Mouse (Mus musculus) heart, postnatal 25 days (tissue): ENCODE measurements at regions not wholly inside any gene's neighbourhood (a gene's known extent, or its start where the extent isn't known, plus 50 kb on each side); places are given as distances from the start of the nearest gene placed in this dataset.
"Not testable (repeated sequence)": the region's sequence is repeated elsewhere in the genome, so short reads cannot be mapped to it uniquely, and the experiment has no call there.

Experiments used
- DNase-seq: peaks from one replicate; pipeline ENCODE4 v3.0.0; 2022; ENCODE audit warnings: low spot score
- intact Hi-C: fragments of 180-260 bp; cut with DNase I; formaldehyde crosslinking; loops from one replicate; pipeline ENCODE4 v1.15.1; 2025

GRCm38 (mm10) chr4:153798061-153798460 lies 159.0 kb upstream of the A430005L14Rik start:
- intact Hi-C loops: no loop called here
- no peak for DNase-seq

- no peak for DNase-seq
- intact Hi-C loops: no loop called here
Measured at GRCm38 (mm10) chr4:153805727-153806126, 151.3 kb upstream of the A430005L14Rik start.

- DNase-seq: no peak
- intact Hi-C loops: no loop called here
Measured at GRCm38 (mm10) chr4:153806180-153806692, 150.8 kb upstream of the A430005L14Rik start.

GRCm38 (mm10) chr4:153806820-153807436 lies 150.1 kb upstream of the A430005L14Rik start:
- intact Hi-C loops: no loop called here
- no peak for DNase-seq

GRCm38 (mm10) chr4:153812866-153813265 lies 144.2 kb upstream of the A430005L14Rik start:
- intact Hi-C loops: no loop called here
- no peak for DNase-seq

- intact Hi-C loops: no loop called here
- no peak for DNase-seq
Measured at GRCm38 (mm10) chr4:153827914-153828313, 129.1 kb upstream of the A430005L14Rik start.

- DNase-seq: no peak
- intact Hi-C loops: no loop called here
Measured at GRCm38 (mm10) chr4:153829766-153830165, 127.3 kb upstream of the A430005L14Rik start.

GRCm38 (mm10) chr4:153830491-153830890 lies 126.5 kb upstream of the A430005L14Rik start:
- no peak for DNase-seq
- intact Hi-C loops: no loop called here

GRCm38 (mm10) chr4:153831251-153831650 lies 125.8 kb upstream of the A430005L14Rik start:
- intact Hi-C loops, DNase-seq: not testable (repeated sequence)

- DNase-seq: no peak
- intact Hi-C loops: no loop called here
Measured at GRCm38 (mm10) chr4:153832151-153832550, 124.9 kb upstream of the A430005L14Rik start.

- intact Hi-C loops: no loop called here
- DNase-seq: no peak
Measured at GRCm38 (mm10) chr4:153844766-153845165, 112.3 kb upstream of the A430005L14Rik start.

GRCm38 (mm10) chr4:153848274-153848673 lies 108.8 kb upstream of the A430005L14Rik start:
- DNase-seq: no peak
- intact Hi-C loops: no loop called here

GRCm38 (mm10) chr4:153850186-153850585 lies 106.9 kb upstream of the A430005L14Rik start:
- DNase-seq: no peak
- intact Hi-C loops: no loop called here

- intact Hi-C loops: no loop called here
Measured at GRCm38 (mm10) chr4:153854084-153854747, 102.8 kb upstream of the A430005L14Rik start.

GRCm38 (mm10) chr4:153854748-153855092 lies 102.3 kb upstream of the A430005L14Rik start:
- no peak for DNase-seq
- intact Hi-C loops: no loop called here

More at GRCm38 (mm10) chr4:153854084-153854747, 102.8 kb upstream of the A430005L14Rik start:
- DNase-seq: no peak

- intact Hi-C loops: no loop called here
- DNase-seq: no peak
Measured at GRCm38 (mm10) chr4:153861420-153861819, 95.6 kb upstream of the A430005L14Rik start.

- DNase-seq: no peak
- intact Hi-C loops: no loop called here
Measured at GRCm38 (mm10) chr4:153862121-153862660, 94.8 kb upstream of the A430005L14Rik start.

GRCm38 (mm10) chr4:153872346-153872745 lies 84.7 kb upstream of the A430005L14Rik start:
- DNase-seq: no peak
- intact Hi-C loops: no loop called here

GRCm38 (mm10) chr4:153875036-153875435 lies 82.0 kb upstream of the A430005L14Rik start:
- intact Hi-C loops, DNase-seq: not testable (repeated sequence)

GRCm38 (mm10) chr4:153876954-153877642 lies 79.9 kb upstream of the A430005L14Rik start:
- intact Hi-C loops: no loop called here
- no peak for DNase-seq

- intact Hi-C loops: no loop called here
- DNase-seq: no peak
Measured at GRCm38 (mm10) chr4:153883057-153883456, 74.0 kb upstream of the A430005L14Rik start.
